Mouse (Mus musculus) adrenal gland, postnatal 25 days (tissue): Measurements from ENCODE around the gene Nr2f1. TPM values are rescaled to one million over a fixed set of nuclear protein-coding genes. Genes with fewer than 3 reads are reported as not detected.
A peak's percentile ranks its signal among the peaks of the same experiment; 100 is the strongest.

ENCODE experiments used
- DNase-seq: peaks from one replicate; pipeline ENCODE4 v3.0.0; 2021; ENCODE audit warnings: mixed read lengths
- total RNA-seq: library from RNA; stranded (reverse); gene quantifications from 2 replicates; pipeline ENCODE4 v1.2.3, GENCODE M21; 2021

Nr2f1 gene
- total RNA-seq, 1 experiment from 2014 or later: 17.5 TPM

DNA sequence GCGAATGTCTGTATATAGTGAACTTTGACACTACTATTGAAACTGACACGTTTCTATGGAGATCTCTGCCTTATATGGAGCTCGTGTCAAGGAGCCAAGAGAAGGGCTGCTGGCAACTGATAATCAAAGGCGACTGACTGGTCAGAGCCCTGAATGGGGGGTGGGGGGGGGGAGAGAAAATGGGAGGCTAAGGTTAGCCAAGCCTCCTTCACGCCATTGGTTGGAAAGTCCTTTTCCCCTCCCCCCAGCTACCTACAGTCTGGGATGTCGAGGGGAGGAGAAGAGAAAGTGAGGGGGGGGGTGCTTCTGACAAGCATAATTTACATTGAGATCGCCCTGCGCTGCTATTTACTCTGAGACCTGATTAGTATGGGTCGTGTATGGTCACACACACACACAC, 850 bp upstream of the Nr2f1 start:
- peak; percentile 63 for DNase-seq

DNA sequence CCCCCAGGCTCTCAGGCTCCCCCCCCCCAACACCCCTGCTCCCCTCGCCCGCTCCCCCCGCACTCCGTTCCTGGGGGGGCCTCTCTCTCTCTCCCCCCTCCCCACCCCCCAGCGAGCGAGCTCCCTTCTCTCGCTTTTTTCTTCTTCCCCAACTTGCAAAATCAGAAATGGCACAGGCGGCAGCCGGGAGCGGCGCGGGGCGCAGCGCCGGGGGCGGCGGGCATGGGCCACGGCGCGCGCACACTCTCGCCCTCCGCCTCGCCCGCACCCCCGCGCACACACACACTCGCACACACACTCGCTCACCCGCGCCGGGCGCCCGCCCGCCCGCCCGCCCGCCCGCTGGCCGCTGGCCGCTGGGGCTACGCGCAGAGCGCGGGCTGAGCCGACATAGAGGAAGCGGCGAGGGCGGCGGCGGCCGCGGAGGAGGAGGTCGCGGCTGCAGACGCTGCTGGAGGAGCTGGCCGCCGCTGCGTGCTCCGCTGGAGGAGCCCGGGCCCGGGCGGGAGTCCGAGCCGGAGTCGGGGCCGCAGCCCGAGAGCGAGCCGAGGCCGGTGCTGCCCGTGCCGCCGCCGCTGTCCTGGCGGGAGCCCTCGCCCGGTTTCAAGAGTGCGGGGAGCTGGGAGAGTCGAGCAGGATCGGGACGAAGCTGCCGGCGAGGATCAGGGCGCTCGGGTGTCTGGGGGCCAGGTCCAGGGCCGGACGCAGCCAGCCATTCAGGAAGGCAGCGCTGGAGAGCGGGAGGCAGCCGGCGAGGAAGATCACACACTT, 501 bp downstream of the Nr2f1 start:
- DNase-seq: peak; percentile 58

DNA sequence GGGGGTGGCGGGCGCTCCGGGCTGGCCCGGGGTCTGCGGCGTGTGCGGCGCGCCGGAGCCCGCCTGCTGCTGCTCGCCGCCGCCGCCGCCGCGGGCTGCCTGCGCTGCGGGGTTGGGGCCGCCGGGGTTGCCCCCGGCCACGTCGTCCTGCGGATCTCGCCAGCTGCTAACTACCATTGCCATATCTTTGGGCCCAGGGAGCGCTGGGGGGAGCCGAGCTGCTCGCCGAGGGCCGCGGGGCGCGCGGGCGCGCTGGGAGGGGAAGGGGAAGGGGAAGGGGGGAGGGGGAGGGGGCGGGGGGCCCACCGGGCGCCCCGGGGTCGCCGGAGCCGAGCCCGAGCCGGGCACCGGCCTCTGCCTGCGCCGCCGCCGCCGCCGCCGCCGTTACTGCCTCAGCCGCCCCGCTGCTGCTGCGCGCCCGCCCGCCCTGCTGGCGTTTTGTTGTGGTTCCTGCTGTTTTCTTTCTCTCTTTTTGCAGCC, 1.1 kb downstream of the Nr2f1 start:
- peak; percentile 53 for DNase-seq

DNA sequence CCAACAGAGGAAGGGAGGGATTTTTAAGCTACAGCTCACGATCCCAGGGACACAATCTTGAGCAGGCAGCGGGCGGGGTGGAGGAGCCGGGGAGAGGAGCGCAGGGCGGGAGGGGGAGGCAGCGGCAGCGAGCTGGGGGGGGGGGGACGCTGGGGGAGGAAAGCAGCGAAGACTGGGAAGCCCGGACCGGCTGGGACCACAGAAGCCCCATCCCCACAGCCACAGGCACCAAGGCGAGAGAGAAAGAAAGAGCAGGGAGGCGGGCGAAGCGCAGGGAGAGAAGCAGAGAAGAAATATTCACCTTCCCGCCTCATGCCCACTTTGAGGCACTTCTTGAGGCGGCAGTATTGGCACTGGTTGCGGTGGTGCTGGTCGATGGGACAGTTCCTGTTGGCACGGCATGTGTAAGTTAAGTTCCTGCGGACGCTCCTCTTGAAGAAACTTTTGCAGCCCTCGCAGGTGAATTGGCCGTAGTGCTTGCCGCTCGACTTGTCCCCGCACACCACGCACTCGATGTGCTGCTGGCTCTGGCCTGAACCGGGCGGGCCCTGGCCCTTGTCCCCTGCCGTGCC, 1.7 kb downstream of the Nr2f1 start:
- DNase-seq: peak; percentile 54

DNA sequence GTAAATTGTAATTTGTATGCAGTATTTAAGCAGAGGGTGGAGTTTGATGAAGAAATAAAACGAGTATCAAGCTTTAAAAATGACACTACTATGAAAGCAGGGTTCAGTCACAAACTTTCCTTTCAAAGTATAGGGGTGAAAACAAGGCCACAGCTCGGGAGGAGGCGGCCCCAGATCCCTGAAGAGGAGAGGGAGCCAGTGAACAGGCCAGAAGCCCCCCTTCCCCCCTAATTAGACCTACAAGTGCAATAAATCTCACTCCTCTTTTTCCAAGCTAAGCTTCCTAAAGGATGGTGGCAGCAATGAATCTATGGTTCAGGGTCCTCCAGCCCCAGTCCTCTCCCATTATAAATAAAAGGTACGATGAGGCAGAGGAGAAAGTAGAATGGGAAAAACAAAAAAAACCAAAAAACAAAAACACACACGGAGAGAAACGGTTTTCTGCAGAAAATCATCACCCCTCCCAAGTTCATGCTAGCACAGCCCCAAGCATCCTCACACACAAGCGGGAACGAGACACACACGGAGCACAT, 2.2 kb downstream of the Nr2f1 start:
- no peak for DNase-seq

DNA sequence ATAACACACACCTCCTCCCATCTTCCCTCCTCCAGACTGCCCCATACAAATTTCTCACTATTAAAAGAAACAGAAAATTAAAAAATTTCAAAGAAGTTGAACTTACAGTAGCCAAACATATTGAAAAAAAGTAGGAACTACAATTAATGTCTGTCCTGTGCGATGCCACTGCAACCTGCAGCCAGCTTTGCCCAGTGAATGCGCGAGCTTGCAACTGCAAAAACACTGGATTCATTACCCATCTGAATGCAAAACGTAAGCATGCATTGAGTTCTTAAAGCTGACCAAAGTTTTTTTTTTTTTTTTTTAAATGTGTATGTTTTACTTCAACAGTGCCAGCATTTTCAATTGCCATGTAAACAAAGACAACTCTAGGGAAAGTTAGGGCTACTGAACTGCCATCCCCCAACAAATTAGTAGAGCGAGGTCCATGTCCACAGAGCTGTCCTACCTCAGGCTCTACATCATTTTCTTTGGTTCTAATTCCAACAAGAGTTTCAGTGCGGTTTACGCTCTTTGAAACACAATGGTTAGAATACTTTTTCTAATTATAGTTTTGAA, 3.2 kb downstream of the Nr2f1 start:
- no peak for DNase-seq

DNA sequence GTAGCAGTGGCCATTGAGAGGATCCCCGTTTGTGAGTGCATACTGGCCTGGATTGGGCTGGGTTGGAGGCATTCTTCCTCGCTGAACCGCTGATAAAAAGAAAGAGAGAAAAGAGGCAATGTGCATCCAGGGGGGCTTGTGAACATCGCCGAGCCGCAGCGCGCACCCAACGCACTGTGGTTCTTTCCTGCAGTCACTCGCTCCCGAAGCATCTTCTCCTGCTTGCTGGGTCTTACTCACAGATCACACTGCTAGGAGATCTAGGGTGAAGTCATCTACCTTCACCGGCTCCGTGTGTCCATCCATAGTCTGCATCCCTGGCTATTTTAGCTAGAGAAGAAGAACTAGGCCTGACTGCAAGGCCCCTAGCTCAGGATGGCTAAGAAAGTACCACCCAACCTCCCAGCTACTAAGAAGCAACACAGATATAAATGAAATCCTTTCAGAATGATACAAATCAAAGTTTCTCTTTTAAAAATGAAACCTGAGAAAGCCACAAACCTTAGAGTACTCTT, 3.9 kb downstream of the Nr2f1 start:
- no peak for DNase-seq

DNA sequence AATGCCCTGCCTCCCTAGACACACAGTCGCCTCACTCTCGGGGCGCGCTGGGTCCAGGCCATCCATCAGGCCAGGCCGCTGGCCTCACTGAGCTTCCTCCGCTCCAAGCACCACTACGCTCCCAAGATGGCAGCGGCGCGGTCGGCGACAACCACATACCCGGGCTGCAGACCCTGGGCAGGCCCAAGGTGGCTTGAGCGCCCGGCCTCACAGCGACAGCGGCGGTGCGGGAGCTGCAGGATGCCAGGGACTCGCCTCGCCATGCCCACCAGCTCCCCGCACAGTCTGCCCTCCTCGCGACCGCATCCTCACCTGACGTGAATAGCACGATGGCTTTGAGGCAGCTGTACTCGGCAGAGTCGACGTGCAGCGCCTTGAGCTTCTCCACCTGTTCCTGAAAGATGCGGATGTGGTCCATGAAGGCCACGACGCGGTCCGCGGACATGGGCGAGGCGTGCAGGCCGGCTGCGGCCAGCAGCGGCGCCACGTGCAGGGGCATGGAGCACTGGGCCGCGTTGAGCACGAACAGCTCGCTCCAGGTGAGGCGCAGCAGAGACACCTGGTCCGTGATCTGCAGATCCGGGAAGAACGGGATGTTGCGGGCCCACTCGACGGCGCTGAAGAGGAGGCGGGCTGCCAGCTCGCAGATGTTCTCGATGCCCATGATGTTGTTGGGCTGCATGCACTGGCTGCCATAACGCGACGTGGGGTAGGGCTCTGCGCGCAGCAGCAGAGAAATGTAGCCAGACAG, 4.5 kb downstream of the Nr2f1 start:
- peak; percentile 54 for DNase-seq

DNA sequence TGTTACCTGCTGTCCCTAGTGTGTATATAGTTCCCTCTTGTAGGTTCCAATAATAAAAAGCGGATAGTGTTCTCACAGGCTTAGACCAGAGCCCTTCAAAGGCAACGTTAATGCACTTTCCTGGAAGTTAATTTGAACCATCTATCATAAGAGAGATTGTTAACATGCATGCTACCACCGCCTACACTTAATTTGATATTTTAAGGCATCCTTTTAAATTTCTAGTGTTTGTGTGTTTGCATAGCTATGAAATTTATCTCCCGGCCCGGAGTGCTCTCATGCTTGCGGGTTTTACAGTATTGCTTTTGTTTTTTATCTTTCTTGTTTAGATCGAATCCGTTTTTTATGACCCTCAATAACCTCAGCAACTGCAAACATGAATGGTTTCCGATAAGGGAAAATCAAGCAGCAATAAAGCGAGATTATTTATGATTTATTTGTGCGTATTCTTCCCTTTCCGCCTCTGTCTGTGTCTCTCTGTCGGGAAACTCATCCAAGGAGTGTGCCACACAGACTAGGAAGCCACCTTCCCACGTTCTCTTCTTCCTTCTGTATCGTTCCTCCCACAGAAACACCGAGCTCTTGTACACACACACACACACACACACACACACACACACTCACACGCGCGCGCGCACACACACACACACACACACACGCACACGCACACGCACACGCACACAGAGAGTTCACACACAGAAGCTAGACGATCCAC, 5.3 kb downstream of the Nr2f1 start:
- no peak for DNase-seq

DNA sequence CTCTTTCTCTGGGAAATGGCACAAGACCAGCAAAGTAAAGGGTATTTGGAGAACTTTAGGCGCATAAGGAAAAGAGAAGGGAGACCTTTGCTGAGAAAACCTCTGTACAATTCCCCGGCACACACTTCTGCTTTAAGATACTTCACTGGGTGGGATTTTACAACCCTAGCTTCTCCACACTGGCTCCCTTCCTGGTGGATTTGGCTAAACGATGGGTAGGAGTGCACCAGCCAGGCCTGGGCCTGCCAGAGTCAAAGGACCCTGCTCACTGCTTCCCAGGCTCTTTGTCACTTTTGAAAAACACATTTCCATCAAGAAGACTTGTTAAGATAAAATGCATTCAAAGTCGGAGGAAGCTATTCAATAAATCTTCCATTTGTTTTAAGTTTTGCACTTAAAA, 6.3 kb downstream of the Nr2f1 start:
- DNase-seq: no peak

DNA sequence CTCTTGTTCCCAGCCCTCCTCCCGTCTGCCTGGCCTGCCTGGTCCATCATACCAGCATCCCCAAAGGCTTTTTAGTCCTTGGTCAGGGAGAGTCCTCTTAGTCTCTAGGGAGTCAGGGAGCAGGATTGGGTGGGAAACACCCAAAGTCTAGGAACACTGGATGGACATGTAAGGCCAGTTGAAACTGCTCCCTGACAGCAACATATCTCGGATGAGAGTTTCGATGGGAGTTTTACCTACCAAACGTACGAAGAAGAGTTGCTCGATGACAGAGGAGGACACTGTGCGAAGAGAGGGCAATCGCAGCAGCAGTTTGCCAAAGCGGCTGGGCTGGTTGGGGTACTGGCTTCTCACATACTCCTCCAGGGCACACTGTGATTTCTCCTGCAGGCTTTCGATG, 10.0 kb downstream of the Nr2f1 start:
- no peak for DNase-seq

DNA sequence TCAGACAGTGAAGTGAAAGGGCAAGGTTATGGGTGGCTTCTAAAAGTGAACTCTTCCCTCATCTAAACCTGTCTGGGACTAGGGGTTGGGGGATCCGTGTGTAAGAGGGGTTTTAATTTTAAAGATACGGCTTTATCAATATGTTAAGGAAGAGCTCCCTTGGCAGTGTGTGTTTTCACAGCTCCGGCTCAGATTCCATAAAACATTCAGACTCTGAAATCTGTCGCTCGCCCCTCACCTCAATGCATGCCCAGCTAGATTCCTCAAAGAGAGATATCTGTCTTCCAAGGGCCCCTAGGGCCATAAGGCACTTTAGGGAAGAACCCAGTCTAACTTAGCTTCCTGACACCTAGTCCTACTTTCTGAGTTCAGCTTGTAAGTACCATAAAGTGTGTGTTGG, 11.7 kb downstream of the Nr2f1 start:
- DNase-seq: no peak

DNA sequence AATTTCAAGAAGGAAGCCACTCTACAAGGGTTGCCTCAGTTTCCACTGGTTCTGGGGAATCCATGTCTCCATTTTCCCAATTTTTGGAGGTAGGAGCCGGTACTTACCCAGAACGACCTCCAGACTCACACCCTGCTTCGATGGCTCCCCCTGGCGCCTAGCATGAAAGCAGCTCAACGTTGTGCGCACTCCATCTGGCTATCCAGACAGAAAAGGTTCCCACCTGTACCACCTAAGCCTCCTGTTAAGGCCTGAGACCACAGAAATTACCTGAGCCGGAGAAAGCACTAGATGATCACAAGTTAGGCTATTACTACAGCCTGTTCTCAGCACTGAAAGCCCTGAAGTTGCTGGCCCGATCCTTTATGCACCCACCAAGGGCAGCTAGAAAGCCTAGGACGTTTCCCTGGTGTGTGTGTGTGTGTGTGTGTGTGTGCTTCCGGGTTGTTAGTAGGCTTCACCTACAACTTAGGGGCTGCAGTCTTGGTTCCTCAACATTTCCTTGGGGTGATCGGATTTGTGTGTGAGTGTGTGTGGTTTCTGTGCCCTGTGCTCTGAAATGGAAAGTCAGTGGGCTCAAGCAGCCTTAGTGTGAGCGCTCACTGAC, 13.1 kb downstream of the Nr2f1 start:
- peak; percentile 37 for DNase-seq

DNA sequence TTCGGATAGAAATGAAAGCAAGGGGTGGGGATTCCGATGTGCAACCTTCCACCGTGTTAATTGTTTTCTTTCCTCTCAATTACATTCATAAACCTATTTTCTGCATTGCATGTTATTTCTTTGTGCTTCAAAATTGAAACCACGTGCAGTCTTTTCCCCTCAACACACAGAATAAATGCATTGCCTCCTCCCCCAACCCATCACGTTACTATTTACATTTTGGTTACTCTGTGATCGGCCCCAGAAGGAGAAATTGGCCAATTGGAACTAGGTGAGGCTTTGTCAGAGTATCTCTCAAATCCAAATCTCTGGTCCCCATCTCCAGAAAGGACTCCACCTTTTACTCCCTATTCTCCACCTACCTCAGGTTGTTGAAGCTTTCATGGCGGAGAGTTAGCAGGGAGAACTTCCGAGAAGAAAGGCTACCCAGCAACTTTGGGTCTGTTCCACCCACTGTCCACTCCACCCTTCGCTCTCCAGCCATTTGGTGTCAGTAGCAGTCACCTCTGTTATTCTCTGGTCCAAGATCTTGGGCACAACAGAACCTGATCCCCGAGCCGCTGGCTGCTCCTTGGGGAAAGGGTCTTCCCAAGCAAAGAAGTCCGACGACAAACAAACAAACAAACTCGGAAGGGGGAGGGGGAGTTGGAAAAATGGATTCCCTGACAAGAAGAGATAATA, 14.6 kb downstream of the Nr2f1 start:
- no peak for DNase-seq

DNA sequence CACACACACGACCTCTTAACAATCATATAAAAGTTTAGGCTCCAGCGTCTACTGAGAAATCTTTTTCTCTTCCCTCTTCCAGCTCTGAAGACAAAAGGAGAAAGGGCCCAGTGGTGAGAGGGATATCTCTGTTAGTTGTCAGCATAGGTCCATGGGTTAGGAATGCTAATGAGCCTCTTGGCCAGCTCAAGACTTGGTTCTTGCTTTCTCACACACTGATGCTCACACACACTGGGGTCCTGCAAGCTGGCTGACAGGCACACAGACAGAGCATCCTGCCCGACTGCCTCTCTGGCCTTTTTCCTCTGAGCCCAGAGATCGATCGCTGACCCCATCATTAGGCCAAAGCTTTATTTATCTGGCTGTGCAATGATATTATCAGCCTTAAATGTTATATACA, 15.6 kb downstream of the Nr2f1 start:
- no peak for DNase-seq

DNA sequence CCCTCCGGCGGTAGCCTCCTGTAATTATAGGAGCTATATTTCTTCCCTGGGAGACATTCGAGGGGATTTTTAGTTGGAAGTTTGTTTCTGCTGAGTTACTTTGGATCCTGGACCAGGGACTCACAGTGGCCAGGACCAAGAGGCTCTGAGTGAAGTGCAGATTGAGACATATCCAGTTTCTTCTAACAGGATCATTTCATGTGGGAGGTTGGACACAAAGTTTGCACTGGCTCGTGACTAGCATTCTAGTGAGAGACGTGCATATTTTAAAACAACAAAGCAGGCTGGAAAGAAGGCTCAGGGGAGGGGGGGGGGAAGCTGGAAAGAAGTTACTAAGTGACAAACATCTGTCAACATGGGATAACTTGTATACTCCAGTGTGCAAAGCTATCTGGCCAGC, 16.6 kb downstream of the Nr2f1 start:
- DNase-seq: no peak

DNA sequence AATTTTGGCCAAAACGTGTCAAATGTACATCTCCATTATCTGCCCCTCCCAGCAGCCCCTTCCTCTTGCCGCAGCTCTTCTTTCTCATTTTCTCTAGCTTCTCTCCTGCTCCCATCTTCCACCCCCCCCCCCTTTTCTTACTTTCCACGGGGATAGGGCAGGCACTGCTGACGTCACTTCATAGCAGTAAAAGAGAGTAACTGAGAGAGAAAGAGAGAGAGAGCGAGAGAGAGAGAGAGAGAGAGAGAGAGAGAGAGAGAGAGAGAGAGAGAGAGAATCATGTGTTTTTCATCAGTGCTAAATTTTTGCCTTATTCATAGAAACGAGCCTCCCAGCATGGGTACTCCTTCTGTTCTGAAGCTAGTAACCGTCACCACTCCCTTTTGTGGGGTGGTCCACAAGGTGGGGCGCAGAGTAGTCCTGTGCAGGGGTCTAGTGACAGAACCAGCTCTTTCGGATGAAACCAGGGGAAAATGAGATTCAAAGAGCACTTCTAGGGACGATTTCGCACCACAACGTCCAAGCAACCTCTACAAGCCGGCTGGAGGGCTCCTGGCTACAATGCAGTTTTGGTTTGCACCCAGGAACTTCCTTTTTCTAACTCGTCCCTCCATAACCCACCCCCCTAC, 17.5 kb downstream of the Nr2f1 start:
- no peak for DNase-seq

DNA sequence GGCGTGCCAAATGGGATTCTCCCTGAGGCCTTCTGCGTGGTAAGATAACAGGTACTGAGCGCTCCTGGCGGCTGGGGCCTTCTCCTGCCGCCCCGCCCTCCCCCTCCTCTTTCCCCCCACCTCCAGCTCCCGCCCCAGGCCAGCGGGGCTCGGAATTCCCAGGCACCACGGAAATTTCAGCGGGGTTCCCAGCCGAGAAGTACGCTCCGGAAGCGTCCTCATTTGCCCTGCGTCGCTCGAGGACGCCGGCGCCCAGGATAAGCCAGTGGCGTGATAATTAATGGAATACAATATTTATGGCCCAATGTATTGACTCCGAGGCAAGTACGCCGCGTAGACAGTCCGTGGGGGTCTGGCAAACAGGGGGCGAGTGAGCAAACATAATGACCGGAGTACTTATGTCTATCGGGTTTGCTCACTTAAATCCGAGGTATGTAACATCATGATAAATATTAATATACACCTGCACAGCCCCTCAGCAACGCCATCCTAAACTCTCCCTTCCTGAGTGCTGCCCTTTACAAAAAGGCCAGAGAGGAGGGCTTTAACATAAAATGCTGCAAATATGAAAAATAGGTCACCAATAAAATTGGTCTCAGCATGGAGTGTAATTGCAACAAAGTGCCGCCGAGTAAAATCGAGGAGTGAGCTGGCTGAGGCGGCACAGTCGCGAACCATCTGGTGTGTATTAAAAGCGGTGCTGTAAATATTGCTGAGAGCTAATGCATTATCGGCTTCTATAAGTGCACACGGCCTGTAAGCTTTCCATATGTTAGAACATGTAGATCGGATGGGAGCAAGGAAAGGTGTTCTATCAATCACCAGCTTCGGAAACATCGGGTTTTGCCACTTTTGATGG, 18.3 kb downstream of the Nr2f1 start:
- peak; percentile 16 for DNase-seq

DNA sequence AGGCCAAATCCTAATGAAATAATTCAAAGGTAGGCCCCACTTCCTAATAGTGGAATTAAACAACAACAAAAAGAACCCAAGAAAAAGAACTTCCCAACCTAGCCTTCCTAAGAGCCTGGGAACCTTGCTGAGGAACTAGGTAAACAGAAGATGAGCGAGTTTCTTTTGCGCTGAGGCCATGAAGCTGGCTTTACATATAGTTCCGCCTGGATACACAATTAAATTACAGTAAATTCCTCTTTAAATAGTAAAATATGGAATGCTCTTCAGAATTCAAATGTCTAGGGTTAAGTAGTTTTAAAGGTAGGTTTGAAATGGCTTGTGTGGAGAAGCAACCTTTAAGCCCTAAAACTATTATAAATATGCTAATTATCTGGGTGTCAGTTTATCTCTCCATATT, 19.3 kb downstream of the Nr2f1 start:
- DNase-seq: no peak
